In genomic region chr12:49827769-49828168, GRCm38 (mm10) we compare ENCODE assay signal across 28 mouse cellular contexts.
"Had no signal": no experiment of that assay in that cellular context is flagged by ENCODE, and none has a peak within 500 bp of the region (broad histone marks: within the 10 kb centered on the region; RNA-seq: fewer than 3 reads in every experiment).

No protein-coding gene starts in this region.

- H3K4me2 ChIP-seq: heart, embryonic 12.5 days; hindbrain, embryonic 12.5 days; hindbrain, embryonic 14.5 days; intestine, embryonic 15.5 days; limb, embryonic 12.5 days; liver, embryonic 11.5 days; liver, embryonic 13.5 days; liver, embryonic 15.5 days had no signal

- H3K4me3 ChIP-seq: gastrocnemius, adult 2 months; heart, embryonic 10.5 days; heart, embryonic 12.5 days; hindbrain, embryonic 10.5 days; hindbrain, embryonic 12.5 days; intestine, embryonic 15.5 days; left cerebral cortex, adult 2 months; limb, embryonic 10.5 days; limb, embryonic 12.5 days; liver, embryonic 13.5 days; liver, embryonic 15.5 days had no signal

- H3K27me3 ChIP-seq: heart, embryonic 12.5 days; hindbrain, embryonic 12.5 days; intestine, embryonic 15.5 days; limb, embryonic 12.5 days; liver, embryonic 13.5 days; liver, embryonic 15.5 days had no signal

- DNase-seq: gastrocnemius, adult 2 months; gastrocnemius, postnatal 10 days; gastrocnemius, postnatal 25 days; heart, adult 18-20 months; heart, postnatal 10 days; heart, postnatal 4 days; kidney, adult 18-20 months; kidney, adult 8-10 months; kidney, postnatal 10 days; kidney, postnatal 25 days; kidney, postnatal 4 days; layer of hippocampus, adult 9-11 months; liver; liver, embryonic 13.5 days had no signal

- H3K27ac ChIP-seq: gastrocnemius, adult 2 months; heart, embryonic 10.5 days; hindbrain, embryonic 10.5 days; hindbrain, embryonic 12.5 days; hindbrain, embryonic 14.5 days; intestine, embryonic 15.5 days; left cerebral cortex, adult 2 months; limb, embryonic 10.5 days; limb, embryonic 12.5 days; liver, embryonic 13.5 days; liver, embryonic 15.5 days had no signal

- H3K9me3 ChIP-seq: heart, embryonic 10.5 days; heart, embryonic 12.5 days; hindbrain, embryonic 10.5 days; hindbrain, embryonic 12.5 days; intestine, embryonic 15.5 days; limb, embryonic 10.5 days; limb, embryonic 12.5 days; liver, embryonic 13.5 days; liver, embryonic 15.5 days had no signal

- ATAC-seq: hindbrain, embryonic 16.5 days; inflammation-experienced regulatory T-cells, adult 6 months; intestine, embryonic 15.5 days; intestine, postnatal 0 days had no signal

- H3K9ac ChIP-seq: heart, embryonic 12.5 days; hindbrain, embryonic 12.5 days; hindbrain, embryonic 14.5 days; intestine, embryonic 15.5 days; limb, embryonic 12.5 days; liver, embryonic 13.5 days; liver, embryonic 15.5 days had no signal

- H3K4me1 ChIP-seq: heart, embryonic 10.5 days; heart, embryonic 12.5 days; hindbrain, embryonic 10.5 days; hindbrain, embryonic 12.5 days; intestine, embryonic 15.5 days; limb, embryonic 12.5 days; liver, embryonic 13.5 days; liver, embryonic 15.5 days had no signal

- H3K36me3 ChIP-seq: heart, embryonic 10.5 days; heart, embryonic 12.5 days; hindbrain, embryonic 10.5 days; hindbrain, embryonic 12.5 days; intestine, embryonic 15.5 days; limb, embryonic 10.5 days; limb, embryonic 12.5 days; liver, embryonic 13.5 days; liver, embryonic 15.5 days had no signal
